Mouse (Mus musculus) cerebellum, adult 2 months (tissue): ENCODE results near the gene Zfp26. TPM values are rescaled to one million over a fixed set of nuclear protein-coding genes. Genes with fewer than 3 reads are reported as not detected.
A peak's percentile ranks its signal among the peaks of the same experiment; 100 is the strongest.

Experiments used
- DNase-seq, 2 experiments: peaks; one replicate each; pipeline ENCODE4 v3.0.0; 2021
- H3K27ac ChIP-seq: fragments of 200-500 bp; 2 replicates; pipeline ENCODE4 v1.5.1; 2012; ENCODE audit warnings: low read length, control low read depth, inconsistent platforms; ENCODE audit not compliant: insufficient read depth
- H3K27me3 ChIP-seq: fragments of 200-500 bp; 2 replicates; pipeline ENCODE4 v1.6.1; 2012; ENCODE audit warnings: inconsistent platforms, mild to moderate bottlenecking, low read length, moderate library complexity; ENCODE audit not compliant: control insufficient read depth, insufficient read depth
- H3K4me1 ChIP-seq: fragments of 200-500 bp; 2 replicates; pipeline ENCODE4 v1.6.1; 2011; ENCODE audit warnings: low read length; ENCODE audit not compliant: control insufficient read depth, insufficient read depth
- H3K4me3 ChIP-seq: fragments of 200-500 bp; replicated peaks from 2 replicates; pipeline ENCODE3; 2011; ENCODE audit warnings: mild to moderate bottlenecking, low read depth, low read length, control low read depth; ENCODE audit not compliant: insufficient read depth
- CTCF ChIP-seq: fragments of 200-500 bp; IDR thresholded peaks from 2 replicates; pipeline ENCODE4 v1.5.1; 2011; ENCODE audit warnings: low read depth, mild to moderate bottlenecking, control low read depth, low read length, moderate library complexity, borderline replicate concordance; ENCODE audit not compliant: insufficient read depth
- POLR2A ChIP-seq: fragments of 200-500 bp; IDR thresholded peaks from 2 replicates; pipeline ENCODE4 v1.6.1; 2011; ENCODE audit warnings: low read length, control low read depth, borderline replicate concordance; ENCODE audit not compliant: insufficient read depth
- WGBS: fragments of 180-500 bp; shearing (Covaris S2); methylation state at CpG from one replicate; pipeline ENCODE4 v1.1.7; 2018; 5-methylcytosine and 5-hydroxymethylcytosine counted together
- polyA plus RNA-seq: library from polyadenylated mRNA; depleted of rRNA; stranded (reverse); fragments of >200 nt; gene quantifications from 2 replicates; pipeline ENCODE4 v1.2.3, GENCODE M21; 2012; rRNA removed

The Zfp26 gene
- polyA plus RNA-seq, 1 experiment, result 10.8 TPM

DNA sequence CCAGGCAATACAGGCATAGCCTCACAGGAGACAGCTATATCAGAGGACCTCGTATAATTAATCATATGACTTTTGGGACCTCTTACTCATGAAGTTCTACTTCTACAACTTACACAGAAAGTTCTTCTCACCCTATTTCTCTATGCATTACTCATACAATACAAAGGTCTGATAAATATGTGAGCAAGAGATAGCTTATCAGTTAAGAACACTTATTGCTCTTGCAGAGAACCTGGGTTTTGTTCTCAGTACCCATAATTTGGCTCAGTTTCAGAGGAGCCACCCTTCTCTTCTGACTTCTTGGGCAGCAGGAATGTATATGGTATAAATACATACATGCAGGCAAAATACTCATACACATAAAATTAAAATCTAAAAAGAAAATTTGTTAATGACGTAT lies 50.6 kb downstream of the Zfp26 start:
- H3K4me1 ChIP-seq, result no peaks in the 10 kb centered on the region
- no peak overlapping the region for H3K4me3 ChIP-seq
- TF ChIP-seq CTCF (no peak), POLR2A (no peak)
- no peaks in the 10 kb centered on the region for H3K27me3 ChIP-seq
- no peak for DNase-seq
- WGBS, result 82% methylated on average over 2 of the region's 2 CpGs
- H3K27ac ChIP-seq, result no peak overlapping the region

- Histone ChIP-seq H3K27ac (0 out of 2 replicates have a peak overlapping the region, but pooled peaks have one; percentile 27), H3K27me3 (no peaks in the 10 kb centered on the region), H3K4me3 (peak overlapping the region; percentile 82), H3K4me1 (no peaks in the 10 kb centered on the region)
- no peak for DNase-seq
- TF ChIP-seq POLR2A (no peak), CTCF (no peak; the same call in 1 of the 2 replicates)
- WGBS, result 13% methylated on average over 16 of the region's 16 CpGs
Observed at GRCm38 (mm10) chr9:20385343-20385703, 74.6 kb downstream of the Zfp26 start.

DNA sequence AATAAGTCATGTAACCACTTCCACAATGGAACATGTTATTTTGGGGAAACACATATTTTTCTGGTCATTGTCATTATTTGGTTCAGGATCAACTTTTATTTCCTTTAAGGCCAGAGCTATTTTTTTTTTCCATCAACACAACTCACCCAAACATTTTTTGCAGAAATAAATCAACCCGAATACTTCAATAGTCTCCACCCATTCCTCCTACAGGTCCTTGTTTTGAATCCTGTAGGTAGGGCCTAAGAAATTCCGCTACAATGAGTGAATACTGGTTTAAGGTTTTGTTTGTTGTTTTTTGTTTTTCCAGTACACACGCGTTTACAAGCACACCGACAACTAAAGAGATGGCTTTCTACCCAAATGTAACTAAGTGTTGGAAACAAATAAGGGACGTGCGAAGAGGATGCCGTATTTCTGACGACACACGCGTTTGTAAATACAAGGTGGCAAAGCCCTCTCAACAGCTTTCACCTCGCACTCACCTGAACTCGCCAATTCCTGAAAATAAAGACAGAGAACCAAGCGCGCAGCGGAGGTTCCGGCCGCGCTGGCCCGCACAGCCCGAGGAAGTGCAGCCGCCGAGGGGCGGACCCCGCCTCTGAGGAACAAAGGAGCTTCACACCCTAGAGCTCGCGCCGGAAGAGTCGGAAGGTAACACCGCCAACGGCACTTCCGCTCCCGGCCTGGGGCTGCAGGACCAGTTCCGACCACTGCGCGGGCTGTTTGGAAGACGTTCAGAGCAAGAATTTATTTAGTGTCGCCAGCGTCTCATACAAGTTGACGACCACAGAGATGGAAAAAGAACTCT lies 75.2 kb downstream of the Zfp26 start, which contains the start of gene Zfp560:
Gene Zfp560, minus strand, starts transcription at position 646 of the 811 bp plus-strand sequence.
- Histone ChIP-seq H3K27ac (0 out of 2 replicates have a peak within 1 kb of the TSS, but pooled peaks have one; percentile 52), H3K27me3 (no peaks in the 10 kb centered on the region), H3K4me3 (peak within 1 kb of the TSS; percentile 82), H3K4me1 (no peaks in the 10 kb centered on the region)
- DNase-seq, result peak; percentile 87 to 94
- WGBS, result 2% methylated on average over 40 of the region's 40 CpGs
- TF ChIP-seq CTCF, result peak; percentile 58
- TF ChIP-seq POLR2A, result peak; percentile 85; the same call in 1 of the 2 replicates

DNA sequence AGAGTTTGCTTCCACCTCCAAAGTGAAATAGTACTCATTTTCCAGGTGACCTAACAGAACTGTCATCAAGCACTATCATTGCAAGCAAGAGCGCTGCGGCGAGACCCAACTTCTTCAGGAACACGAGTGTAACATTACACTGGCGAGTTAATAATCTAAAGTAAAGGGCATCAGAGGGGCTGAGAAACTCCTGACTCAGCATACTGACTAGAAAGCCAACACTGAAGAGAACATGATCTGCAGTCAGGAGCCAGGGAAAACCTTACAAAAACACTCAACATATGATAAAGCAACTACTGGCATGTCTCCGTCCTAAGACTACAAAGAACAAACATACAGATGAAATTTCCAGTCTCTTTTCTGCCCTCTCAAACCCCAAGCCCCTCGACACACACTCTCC lies 76.3 kb downstream of the Zfp26 start:
- H3K27me3 ChIP-seq, result no peaks in the 10 kb centered on the region
- no peak overlapping the region for H3K4me3 ChIP-seq
- no peak overlapping the region for H3K27ac ChIP-seq
- no peak for DNase-seq
- TF ChIP-seq CTCF, result no peak
- no peak for TF ChIP-seq POLR2A
- WGBS, result 89% methylated on average over 7 of the region's 7 CpGs
- H3K4me1 ChIP-seq, result no peaks in the 10 kb centered on the region

Other genes with a start within 250 kb of the Zfp26 start
- gene Olfr871, start 248.0 kb downstream of the Zfp26 start, polyA plus RNA-seq, result not detected in 2 replicates
- not detected in 2 replicates for gene Olfr872, start 223.0 kb downstream of the Zfp26 start, polyA plus RNA-seq
- not detected in 2 replicates for gene Olfr39, start 177.8 kb downstream of the Zfp26 start, polyA plus RNA-seq
- gene Olfr873, start 161.6 kb downstream of the Zfp26 start, polyA plus RNA-seq, result not detected in 2 replicates
- gene Olfr18, start 124.1 kb downstream of the Zfp26 start, polyA plus RNA-seq, result 0.10 TPM in 2 replicates
- 18.6 and 21.1 TPM in 2 replicates for gene Zfp560, start 75.0 kb downstream of the Zfp26 start, polyA plus RNA-seq
- 22.4 and 23.5 TPM in 2 replicates for gene Zfp426, start 32.6 kb upstream of the Zfp26 start, polyA plus RNA-seq
- gene Zfp266, start 61.3 kb upstream of the Zfp26 start, polyA plus RNA-seq, result 19.5 and 23.6 TPM in 2 replicates
- 15.4 and 17.1 TPM in 2 replicates for gene Zfp846, start 121.1 kb upstream of the Zfp26 start, polyA plus RNA-seq
- 571 and 579 TPM in 2 replicates for gene Ubl5, start 182.7 kb upstream of the Zfp26 start, polyA plus RNA-seq
- gene Fbxl12, start 184.6 kb upstream of the Zfp26 start, polyA plus RNA-seq, result 38.2 and 41.8 TPM in 2 replicates
- 38.8 and 39.6 TPM in 2 replicates for gene Pin1, start 191.9 kb upstream of the Zfp26 start, polyA plus RNA-seq